Mouse (Mus musculus): ENCODE measurements around the gene Arl5a.

The Arl5a gene

DNA sequence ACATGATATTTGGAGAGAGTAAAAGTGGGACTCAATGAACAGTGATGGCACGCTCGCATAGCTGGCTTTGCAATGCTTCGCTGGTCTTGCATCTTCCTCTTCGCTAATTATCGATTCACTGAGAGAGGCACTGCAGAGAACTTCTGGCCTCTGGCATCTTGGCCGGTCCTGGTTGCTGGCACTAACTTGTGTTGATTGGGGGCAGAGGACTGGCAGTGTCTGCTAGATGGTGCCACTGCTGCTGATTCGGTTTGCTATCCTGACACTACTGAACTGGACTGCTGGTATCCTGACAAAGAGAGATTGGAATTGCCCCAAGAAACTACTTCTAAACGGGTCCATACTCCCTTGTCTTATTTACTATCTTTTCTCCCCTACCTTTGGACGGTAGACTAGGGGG lies 63.6 kb downstream of the Arl5a start:
- no peak for DNase-seq (ENCODE audit: low read depth, low spot score)

DNA sequence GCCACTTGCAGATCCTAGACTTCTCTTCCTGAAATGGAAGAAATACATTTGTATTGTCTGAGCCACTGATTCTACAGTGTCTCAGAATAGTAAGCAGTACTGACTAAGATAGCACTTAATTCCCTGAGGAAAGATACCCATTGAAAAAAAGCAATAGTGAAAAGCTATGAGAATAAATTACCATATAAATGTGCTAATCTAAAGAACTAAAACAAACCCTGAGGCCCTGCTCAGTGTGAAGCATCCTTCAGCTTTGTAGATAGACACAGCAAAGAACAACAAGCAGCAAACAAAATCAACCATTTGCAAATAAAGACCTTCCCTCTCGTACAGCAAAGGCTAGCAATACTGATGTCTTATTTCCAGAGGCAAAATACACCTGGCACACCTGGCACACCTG lies 65.0 kb downstream of the Arl5a start:
- DNase-seq (ENCODE audit: low read depth, low spot score) = no peak

- DNase-seq (ENCODE audit: low read depth, low spot score) = no peak
Observed at GRCm38 (mm10) chr2:52358156-52358555, 66.5 kb downstream of the Arl5a start.

DNA sequence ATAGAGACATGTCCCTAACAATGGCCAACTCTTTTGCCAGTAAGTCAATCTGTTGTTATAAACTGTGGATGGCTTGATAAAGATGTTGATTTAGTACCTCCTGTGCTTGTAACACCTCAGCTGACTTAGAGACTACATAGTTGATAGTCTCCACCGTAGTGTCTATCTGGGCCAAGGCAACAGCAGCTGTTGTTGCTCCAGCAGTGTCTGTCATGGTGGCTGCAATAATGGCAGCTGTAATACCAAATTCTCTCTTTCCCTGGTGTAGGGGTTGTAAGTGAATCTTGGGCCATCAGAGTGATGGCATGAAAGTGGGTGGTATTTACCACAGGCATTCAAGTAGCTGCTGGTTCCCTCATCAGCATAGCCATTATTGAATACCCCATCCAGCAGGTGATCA lies 73.7 kb downstream of the Arl5a start:
- DNase-seq (ENCODE audit: low read depth, low spot score) = no peak

Data from CD4-positive helper T cell, adult 2 months (primary cell).